Mouse (Mus musculus): ENCODE measurements around the gene 4930432K21Rik. TPM values are rescaled to one million over a fixed set of nuclear protein-coding genes. Genes with fewer than 3 reads are reported as not detected.

The 4930432K21Rik gene
- polyA plus RNA-seq, 1 experiment from 2014 or later = 0.17 TPM

GRCm38 (mm10) chr8:84197922-84198774, 50.3 kb downstream of the 4930432K21Rik start:
- WGBS = 1% methylated on average over 26 of the region's 30 CpGs
- Histone ChIP-seq H3K9me3 (ENCODE audit: control insufficient read depth) (no peaks in the 10 kb centered on the region), H3K4me1 (replicated peaks; ENCODE audit: control insufficient read depth, insufficient read depth, low read length) (no peaks in the 10 kb centered on the region; the same call in 1 of the 2 replicates), H3K36me3 (ENCODE audit: control insufficient read depth, insufficient read depth) (no peaks in the 10 kb centered on the region), H3K27ac (ENCODE audit: low read depth, low read length) (peak overlapping the region; percentile 90), H3K27me3 (replicated peaks; ENCODE audit: control insufficient read depth, insufficient read depth, low read length) (no peaks in the 10 kb centered on the region), H3K4me2 (replicated peaks; ENCODE audit: low read depth) (peak overlapping the region; percentile 65), H3K4me3 (ENCODE audit: low read depth, low read length) (peak overlapping the region; percentile 38), H3K9ac (ENCODE audit: low read depth, low read length) (peak overlapping the region; percentile 37)
- ATAC-seq = peak; percentile 79
- peak; percentile 16; the same call in 1 of the 2 replicates for TF ChIP-seq CTCF (IDR thresholded peaks at IDR 0.05; ENCODE audit: low read depth)

GRCm38 (mm10) chr8:84198871-84199270, 51.0 kb downstream of the 4930432K21Rik start:
- H3K9ac ChIP-seq (ENCODE audit: low read depth, low read length) = no peak overlapping the region
- peak overlapping the region; percentile 90; the same call in 1 of the 2 replicates for H3K27ac ChIP-seq (ENCODE audit: low read depth, low read length)
- ATAC-seq = no peak
- TF ChIP-seq CTCF (IDR thresholded peaks at IDR 0.05; ENCODE audit: low read depth) = no peak
- 40% methylated on average over 4 of the region's 4 CpGs for WGBS
- no peaks in the 10 kb centered on the region for H3K27me3 ChIP-seq (replicated peaks; ENCODE audit: control insufficient read depth, insufficient read depth, low read length)
- no peaks in the 10 kb centered on the region; the same call in 1 of the 2 replicates for H3K4me1 ChIP-seq (replicated peaks; ENCODE audit: control insufficient read depth, insufficient read depth, low read length)
- no peaks in the 10 kb centered on the region for H3K9me3 ChIP-seq (ENCODE audit: control insufficient read depth)
- peak overlapping the region; percentile 65 for H3K4me2 ChIP-seq (replicated peaks; ENCODE audit: low read depth)
- H3K4me3 ChIP-seq (ENCODE audit: low read depth, low read length) = no peak overlapping the region
- no peaks in the 10 kb centered on the region for H3K36me3 ChIP-seq (ENCODE audit: control insufficient read depth, insufficient read depth)

GRCm38 (mm10) chr8:84199348-84200125, 51.7 kb downstream of the 4930432K21Rik start:
- Histone ChIP-seq H3K4me1 (replicated peaks; ENCODE audit: control insufficient read depth, insufficient read depth, low read length) (no peaks in the 10 kb centered on the region; the same call in 1 of the 2 replicates), H3K9me3 (ENCODE audit: control insufficient read depth) (no peaks in the 10 kb centered on the region), H3K4me3 (ENCODE audit: low read depth, low read length) (no peak overlapping the region), H3K9ac (ENCODE audit: low read depth, low read length) (no peak overlapping the region), H3K4me2 (replicated peaks; ENCODE audit: low read depth) (no peak overlapping the region; the same call in 1 of the 2 replicates), H3K36me3 (ENCODE audit: control insufficient read depth, insufficient read depth) (no peaks in the 10 kb centered on the region), H3K27me3 (replicated peaks; ENCODE audit: control insufficient read depth, insufficient read depth, low read length) (no peaks in the 10 kb centered on the region), H3K27ac (ENCODE audit: low read depth, low read length) (peak overlapping the region; percentile 61; the same call in 1 of the 2 replicates)
- 52% methylated on average over 11 of the region's 11 CpGs for WGBS
- no peak for ATAC-seq
- no peak for TF ChIP-seq CTCF (IDR thresholded peaks at IDR 0.05; ENCODE audit: low read depth)

- Histone ChIP-seq H3K27me3 (replicated peaks; ENCODE audit: control insufficient read depth, insufficient read depth, low read length) (no peaks in the 10 kb centered on the region), H3K9ac (ENCODE audit: low read depth, low read length) (0 out of 2 replicates have a peak overlapping the region, but pooled peaks have one; percentile 63), H3K36me3 (ENCODE audit: control insufficient read depth, insufficient read depth) (no peaks in the 10 kb centered on the region), H3K4me3 (ENCODE audit: low read depth, low read length) (peak overlapping the region; percentile 55; the same call in 1 of the 2 replicates), H3K9me3 (ENCODE audit: control insufficient read depth) (no peaks in the 10 kb centered on the region), H3K4me2 (replicated peaks; ENCODE audit: low read depth) (peak overlapping the region; percentile 76), H3K4me1 (replicated peaks; ENCODE audit: control insufficient read depth, insufficient read depth, low read length) (no peaks in the 10 kb centered on the region; the same call in 1 of the 2 replicates), H3K27ac (ENCODE audit: low read depth, low read length) (peak overlapping the region; percentile 61; the same call in 1 of the 2 replicates)
- no peak for ATAC-seq
- WGBS = 35% methylated on average over 8 of the region's 8 CpGs
- TF ChIP-seq CTCF (IDR thresholded peaks at IDR 0.05; ENCODE audit: low read depth) = no peak
These were observed 52.3 kb downstream of the 4930432K21Rik start for GRCm38 (mm10) chr8:84200126-84200555.

GRCm38 (mm10) chr8:84200652-84201544, 53.1 kb downstream of the 4930432K21Rik start:
- no peaks in the 10 kb centered on the region for H3K36me3 ChIP-seq (ENCODE audit: control insufficient read depth, insufficient read depth)
- no peaks in the 10 kb centered on the region; the same call in 1 of the 2 replicates for H3K4me1 ChIP-seq (replicated peaks; ENCODE audit: control insufficient read depth, insufficient read depth, low read length)
- H3K4me3 ChIP-seq (ENCODE audit: low read depth, low read length) = peak overlapping the region; percentile 55
- peak overlapping the region; percentile 63 for H3K9ac ChIP-seq (ENCODE audit: low read depth, low read length)
- H3K27me3 ChIP-seq (replicated peaks; ENCODE audit: control insufficient read depth, insufficient read depth, low read length) = no peaks in the 10 kb centered on the region
- no peaks in the 10 kb centered on the region for H3K9me3 ChIP-seq (ENCODE audit: control insufficient read depth)
- peak overlapping the region; percentile 61 for H3K27ac ChIP-seq (ENCODE audit: low read depth, low read length)
- ATAC-seq = peak; percentile 6; the same call in 1 of the 2 replicates
- TF ChIP-seq CTCF (IDR thresholded peaks at IDR 0.05; ENCODE audit: low read depth) = no peak
- WGBS = 5% methylated on average over 64 of the region's 70 CpGs
- peak overlapping the region; percentile 76 for H3K4me2 ChIP-seq (replicated peaks; ENCODE audit: low read depth)

Data from intestine, postnatal 0 days (tissue).